Comparison of ENCODE assay signal across 15 mouse cellular contexts in the genomic region with DNA sequence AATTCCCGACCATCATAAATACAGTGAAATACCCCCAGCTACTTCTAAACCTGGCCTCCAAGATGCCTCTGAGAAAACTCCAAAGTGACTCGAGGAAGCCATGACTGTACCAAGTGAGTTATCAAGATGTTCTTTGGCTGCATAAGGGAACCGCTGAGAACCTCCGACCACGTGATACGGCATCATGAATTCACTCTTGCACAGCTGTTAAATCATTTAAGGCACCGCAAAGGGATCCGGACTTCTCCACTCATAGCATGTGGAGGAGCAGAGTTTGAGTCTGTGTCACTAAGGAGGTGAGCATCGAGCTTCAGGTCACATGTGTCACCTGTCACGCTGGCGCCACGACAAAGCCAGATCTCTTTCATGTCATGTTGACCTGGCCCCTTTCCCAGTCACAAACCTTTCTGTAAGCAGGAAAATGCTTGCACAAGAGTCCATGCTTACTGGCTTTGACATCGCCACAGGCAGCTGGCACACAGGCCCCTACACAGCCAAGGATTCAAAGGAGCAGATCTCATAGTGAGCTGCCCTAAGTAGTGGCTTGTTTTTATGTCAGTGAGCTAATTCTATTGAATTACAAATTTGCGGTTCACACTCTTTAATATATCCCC. TPM values are rescaled to one million over a fixed set of nuclear protein-coding genes. Genes with fewer than 3 reads are reported as not detected.
DNase-seq lines count a peak whose midpoint lies in the region; TF ChIP-seq lines count a peak whose summit lies in the region.
"Had no signal": no experiment of that assay in that cellular context is flagged by ENCODE, and none has a peak within 500 bp of the region (broad histone marks: within the 10 kb centered on the region; RNA-seq: fewer than 3 reads in every experiment).

No protein-coding gene starts in this region.

- H3K4me1 ChIP-seq in liver, adult 2 months (ENCODE audit: control insufficient read depth, insufficient read depth, low read length), result peaks cover 8% of the 10 kb centered on the region

- H3K27ac ChIP-seq in gastrocnemius, adult 2 months, result peak overlapping the region; percentile 76
- no peak overlapping the region for H3K27ac ChIP-seq in liver, adult 2 months (replicated peaks; ENCODE audit: insufficient read depth, low read depth, low read length)
- H3K27ac ChIP-seq: forebrain, embryonic 10.5 days; heart, embryonic 15.5 days; limb, embryonic 15.5 days; neural tube, embryonic 12.5 days; stomach, embryonic 15.5 days had no signal

- intact Hi-C loops in gastrocnemius, adult 2 months (cut with DNase I), result loop anchor here (5.0 kb wide), 1 partner anchor 42 kb away; no protein-coding TSS in a partner anchor

- no peak overlapping the region for H3K9ac ChIP-seq in liver, adult 2 months (ENCODE audit: low read depth, low read length)
- H3K9ac ChIP-seq: heart, embryonic 15.5 days; limb, embryonic 15.5 days; neural tube, embryonic 12.5 days; stomach, embryonic 15.5 days had no signal

- peak; percentile 51 for DNase-seq in gastrocnemius, adult 2 months
- DNase-seq in gastrocnemius, postnatal 25 days, result no peak
- peak; percentile 95 for DNase-seq in liver, adult 2 months (ENCODE audit: extremely low read depth, low read depth, low spot score)
- no peak for DNase-seq in liver
- peak; percentile 49 for DNase-seq in cerebellum, adult 11 months
- peak; percentile 60 to 63 for DNase-seq in cerebellum, postnatal 36 days
- no peak for DNase-seq in spleen, postnatal 10 days (ENCODE audit: low spot score in 2 of 2)
- no peak for DNase-seq in kidney, adult 9 months
- DNase-seq: adrenal gland, adult 2 months; thymus, postnatal 4 days had no signal

- H3K27me3 ChIP-seq in liver, adult 2 months (ENCODE audit: control insufficient read depth, insufficient read depth, low read length), result no peaks in the 10 kb centered on the region
- H3K27me3 ChIP-seq: heart, embryonic 15.5 days; limb, embryonic 15.5 days; neural tube, embryonic 12.5 days; stomach, embryonic 15.5 days had no signal

- no peaks in the 10 kb centered on the region for H3K79me2 ChIP-seq in liver, adult 2 months (ENCODE audit: control insufficient read depth, insufficient read depth, low read length)

- no peak for TF ChIP-seq POLR2A in liver, adult 2 months (IDR thresholded peaks at IDR 0.05; ENCODE audit: extremely low read depth, insufficient read depth, low read length)

- WGBS in liver, adult 2 months, result 58% methylated on average over 14 of the region's 14 CpGs

- no peaks in the 10 kb centered on the region for H3K36me3 ChIP-seq in liver, adult 2 months (ENCODE audit: control insufficient read depth, insufficient read depth, low read length)
- H3K36me3 ChIP-seq: forebrain, embryonic 10.5 days; heart, embryonic 15.5 days; limb, embryonic 15.5 days; neural tube, embryonic 12.5 days; stomach, embryonic 15.5 days had no signal

- no peak overlapping the region for H3K4me3 ChIP-seq in gastrocnemius, adult 2 months
- no peak overlapping the region for H3K4me3 ChIP-seq in liver, adult 2 months (ENCODE audit: insufficient read depth, low read depth, low read length)
- H3K4me3 ChIP-seq: forebrain, embryonic 10.5 days; heart, embryonic 15.5 days; limb, embryonic 15.5 days; neural tube, embryonic 12.5 days; stomach, embryonic 15.5 days had no signal

- TF ChIP-seq CTCF in gastrocnemius, adult 2 months (IDR thresholded peaks at IDR 0.05), result no peak
- no peak for TF ChIP-seq CTCF in liver, adult 2 months (IDR thresholded peaks at IDR 0.05; ENCODE audit: low read depth, low read length)

RNA-seq across cellular contexts. Expression of a gene that starts 49.4 kb away (rescaled TPM):
- 1 to 10 TPM; 2.0 to 5.4 TPM for total RNA-seq in gastrocnemius, adult 2 months (2021)
- 1 to 10 TPM; 2.3 to 2.8 TPM for total RNA-seq in gastrocnemius, postnatal 25 days (2021)
- 1.1 TPM in 2 replicates for total RNA-seq in liver, adult 2 months (2014; rRNA removed)
- 6.6 and 6.8 TPM in 2 replicates for polyA plus RNA-seq in liver, adult 2 months (2012; rRNA removed)

Comparison
In these comparisons a context has a peak if more than half of its experiments do, and no peak if none do; other contexts are left out.
1. DNase-seq: peak in gastrocnemius, adult 2 months (single experiment), liver, adult 2 months (single experiment), cerebellum, adult 11 months (single experiment) and cerebellum, postnatal 36 days (2 of 2); none in gastrocnemius, postnatal 25 days (single experiment), liver (single experiment), spleen, postnatal 10 days (0 of 2) and kidney, adult 9 months (single experiment).